Mouse (Mus musculus): ENCODE measurements around the gene Gorasp2.
A peak's percentile ranks its signal among the peaks of the same experiment; 100 is the strongest.

The Gorasp2 gene

DNA sequence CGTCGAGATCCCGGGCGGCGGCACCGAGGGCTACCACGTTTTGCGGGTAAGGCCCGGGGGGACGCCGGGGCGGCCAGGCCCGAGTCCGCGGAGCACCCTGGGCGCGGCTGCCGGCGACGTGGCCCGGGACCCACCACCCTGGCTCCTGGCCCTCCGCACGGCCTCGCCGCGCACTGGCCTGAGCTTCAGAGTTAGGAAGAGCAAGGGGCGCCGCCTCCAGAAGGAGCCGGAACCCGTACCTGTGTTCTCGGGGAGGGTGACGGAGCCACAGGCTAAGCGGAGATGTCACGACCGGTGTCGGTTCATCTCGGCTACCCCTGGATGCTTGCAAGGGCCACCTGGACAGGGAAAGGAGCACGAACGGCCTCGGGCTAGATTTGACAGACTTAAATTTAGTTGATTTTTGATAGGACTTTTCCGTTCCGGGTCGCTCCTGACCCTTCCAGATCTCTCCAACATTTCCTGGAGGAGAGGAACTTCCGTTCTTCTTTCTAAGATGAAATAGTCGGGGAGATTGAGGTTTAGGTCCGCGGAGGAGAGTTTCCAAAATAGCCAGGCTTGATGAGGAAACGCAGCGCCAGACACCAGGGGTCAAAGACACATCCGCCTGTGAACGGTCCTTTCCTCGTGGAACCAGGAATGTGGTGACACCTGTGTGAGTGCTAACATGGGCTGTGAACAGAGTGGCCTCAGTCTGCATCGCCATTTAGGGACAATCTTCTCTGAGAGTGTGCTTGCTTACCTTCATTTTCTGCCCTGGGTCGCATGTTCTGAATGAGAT lies 529 bp downstream of the Gorasp2 start, which contains the start of gene Gm26558:
Gene Gm26558 (minus strand): TSS at position 394 of the 781 bp plus-strand sequence.
- peak in 1 of 2 experiments; percentile 25 for DNase-seq (ENCODE audit: low spot score in 2 of 2)

DNA sequence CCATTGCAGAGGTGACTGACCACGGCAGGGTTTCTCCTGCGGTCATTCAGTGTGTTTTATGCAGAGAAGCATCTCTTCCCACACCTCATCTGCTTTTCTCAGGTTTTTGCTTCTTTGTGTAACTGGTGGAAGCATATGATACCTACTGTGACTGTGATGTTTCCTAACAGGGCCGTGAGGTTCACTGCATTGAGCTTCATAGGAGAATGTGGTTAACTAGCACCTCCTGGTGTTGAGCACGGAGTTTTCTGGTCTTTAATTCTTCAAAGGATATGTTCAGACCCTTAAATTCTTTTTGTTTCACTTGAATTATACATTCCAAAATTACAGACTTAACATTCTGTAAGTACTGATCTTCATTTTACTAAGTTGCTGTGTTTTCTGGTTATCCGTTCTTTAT lies 2.4 kb downstream of the Gorasp2 start:
- DNase-seq (ENCODE audit: low spot score in 2 of 2), result no peak

GRCm38 (mm10) chr2:70667016-70667415 lies 5.6 kb downstream of the Gorasp2 start:
- DNase-seq (ENCODE audit: low spot score in 2 of 2), result no peak

- DNase-seq (ENCODE audit: low spot score in 2 of 2), result no peak
Observed at GRCm38 (mm10) chr2:70669241-70669640, 7.9 kb downstream of the Gorasp2 start.

DNA sequence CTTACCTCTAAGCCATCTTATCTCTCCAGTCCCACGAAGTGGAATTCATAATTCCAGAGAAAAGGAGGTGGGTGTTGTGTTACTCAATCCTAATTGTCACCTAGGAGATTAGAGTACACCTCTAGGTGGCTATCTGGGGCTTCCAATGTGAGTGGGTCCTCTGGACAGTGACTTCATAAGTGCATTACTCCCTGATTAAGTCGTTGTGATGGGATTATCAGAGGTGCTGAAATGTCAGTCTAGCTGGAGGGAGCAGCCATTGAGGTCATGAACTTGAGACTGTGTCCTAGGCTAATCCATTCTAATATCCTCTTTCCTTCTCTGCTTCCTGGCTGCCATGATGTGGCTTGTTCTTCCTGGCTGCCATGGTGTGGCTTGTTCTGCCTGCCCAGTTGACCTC lies 8.5 kb downstream of the Gorasp2 start:
- DNase-seq (ENCODE audit: low spot score in 2 of 2), result no peak

- DNase-seq (ENCODE audit: low spot score in 2 of 2), result no peak
Observed at GRCm38 (mm10) chr2:70672476-70672875, 11.1 kb downstream of the Gorasp2 start.

DNA sequence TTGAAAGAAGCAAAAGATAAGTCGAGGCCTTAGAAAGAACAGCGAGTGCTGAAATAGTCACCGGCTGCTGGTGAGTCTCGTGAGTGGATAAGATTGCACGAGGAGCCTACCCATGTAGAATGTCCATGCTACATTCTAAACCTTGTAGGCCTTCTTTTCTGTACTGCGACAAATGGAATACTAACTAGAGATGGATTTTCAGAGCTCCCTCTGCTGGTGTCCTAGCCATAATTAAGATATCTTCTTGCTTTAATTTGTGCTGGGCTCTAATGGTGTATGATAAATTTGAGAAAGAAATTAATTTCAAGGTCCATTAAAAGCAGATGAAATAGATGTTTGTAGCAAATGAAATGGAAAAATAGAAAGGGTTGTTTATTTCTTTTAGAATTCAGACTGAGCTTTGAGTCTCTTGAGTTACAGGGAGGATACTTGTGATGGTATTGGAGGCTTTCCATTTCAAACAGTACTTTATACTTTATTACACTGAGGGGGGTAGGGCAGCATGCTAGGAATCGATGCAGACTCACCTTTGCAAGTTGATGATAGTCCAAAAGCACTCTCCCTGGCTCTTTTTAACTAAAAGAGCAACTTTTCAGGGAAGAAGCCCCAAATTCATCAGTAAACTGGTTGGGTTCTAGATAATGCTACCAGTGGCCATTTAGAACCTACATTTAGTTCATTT lies 12.2 kb downstream of the Gorasp2 start:
- DNase-seq (ENCODE audit: low spot score in 2 of 2), result no peak

- DNase-seq (ENCODE audit: low spot score in 2 of 2), result no peak
Observed at GRCm38 (mm10) chr2:70682324-70682723, 20.9 kb downstream of the Gorasp2 start.

GRCm38 (mm10) chr2:70688454-70689078 lies 27.2 kb downstream of the Gorasp2 start:
- no peak for DNase-seq (ENCODE audit: low spot score in 2 of 2)

- DNase-seq (ENCODE audit: low spot score in 2 of 2), result no peak
Observed at GRCm38 (mm10) chr2:70690195-70690594, 28.8 kb downstream of the Gorasp2 start.

GRCm38 (mm10) chr2:70695712-70696111 lies 34.3 kb downstream of the Gorasp2 start:
- no peak for DNase-seq (ENCODE audit: low spot score in 2 of 2)

DNA sequence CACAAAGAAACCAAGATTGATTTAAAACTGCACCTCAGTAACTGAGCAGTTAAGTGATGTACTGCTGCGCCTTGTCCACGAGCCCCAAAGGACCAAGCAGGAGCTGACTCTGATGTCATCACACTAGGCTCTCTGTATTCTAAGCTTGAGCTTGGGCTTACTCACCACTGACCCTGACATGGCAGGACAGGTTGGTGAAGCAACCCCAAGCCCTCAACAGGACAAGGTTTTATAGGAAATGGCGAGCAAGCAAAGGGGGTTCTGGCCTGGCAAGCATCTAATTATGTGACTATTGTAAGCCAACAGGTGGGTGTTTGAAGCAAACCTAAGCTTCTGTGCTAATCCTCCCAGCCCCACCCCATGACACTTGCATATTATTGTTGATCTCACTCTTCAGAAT lies 39.5 kb downstream of the Gorasp2 start:
- no peak for DNase-seq (ENCODE audit: low spot score in 2 of 2)

DNA sequence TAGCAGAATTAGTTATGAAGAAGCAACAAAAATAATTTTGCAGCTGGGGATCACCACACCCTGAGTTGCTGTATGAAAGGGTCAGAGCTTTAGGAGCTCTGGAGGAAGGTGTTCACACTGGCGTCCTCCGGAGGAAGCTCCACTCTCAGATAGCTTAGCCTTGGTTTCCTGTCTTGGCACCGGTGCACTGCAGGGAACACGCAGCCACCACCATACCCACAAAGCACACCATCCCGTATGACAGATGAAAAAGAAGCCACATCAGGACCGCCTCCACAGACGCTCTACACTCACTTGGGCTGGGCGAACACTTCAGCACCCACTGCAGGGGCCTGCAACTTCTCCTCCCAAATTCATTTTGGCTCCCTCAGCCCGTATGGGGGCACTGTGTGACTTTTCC lies 40.2 kb downstream of the Gorasp2 start:
- DNase-seq (ENCODE audit: low spot score in 2 of 2), result no peak

GRCm38 (mm10) chr2:70702403-70702802 lies 41.0 kb downstream of the Gorasp2 start:
- no peak for DNase-seq (ENCODE audit: low spot score in 2 of 2)

DNA sequence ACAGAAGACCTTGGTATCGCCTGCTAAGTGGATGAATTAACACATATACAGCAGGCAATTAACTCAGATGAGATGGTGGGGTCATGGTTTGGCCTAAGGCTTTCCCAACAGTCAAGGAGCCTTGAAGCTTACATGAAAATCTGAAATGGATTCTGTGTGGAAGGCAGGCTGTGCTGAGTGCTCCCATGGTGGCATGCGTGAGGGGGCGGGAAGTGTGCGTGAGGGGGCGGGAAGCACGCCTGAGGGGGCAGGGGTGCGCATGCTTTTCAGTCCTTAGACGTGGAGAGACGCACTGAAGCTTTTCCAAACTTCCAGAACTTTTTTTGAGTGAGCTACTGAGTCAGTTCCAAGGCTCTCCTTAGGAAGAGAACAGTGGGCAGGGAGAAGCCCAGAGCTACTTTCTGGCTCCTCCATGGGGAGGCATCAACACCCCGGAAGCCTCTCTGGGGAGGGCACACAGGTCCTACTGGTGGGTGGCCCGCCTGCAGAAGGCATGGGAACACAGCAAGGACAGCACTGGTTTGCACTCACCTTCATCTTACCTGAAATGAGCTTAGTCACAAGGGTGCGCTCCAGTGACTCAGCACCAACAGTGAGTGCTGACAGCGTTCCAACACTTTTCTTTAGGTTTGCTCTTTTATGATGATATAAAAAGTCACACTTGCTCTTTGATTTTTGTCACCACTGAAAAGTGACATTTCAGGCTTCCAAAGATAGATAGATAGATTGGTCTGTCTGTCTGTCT lies 47.8 kb downstream of the Gorasp2 start:
- DNase-seq (ENCODE audit: low spot score in 2 of 2), result no peak

DNA sequence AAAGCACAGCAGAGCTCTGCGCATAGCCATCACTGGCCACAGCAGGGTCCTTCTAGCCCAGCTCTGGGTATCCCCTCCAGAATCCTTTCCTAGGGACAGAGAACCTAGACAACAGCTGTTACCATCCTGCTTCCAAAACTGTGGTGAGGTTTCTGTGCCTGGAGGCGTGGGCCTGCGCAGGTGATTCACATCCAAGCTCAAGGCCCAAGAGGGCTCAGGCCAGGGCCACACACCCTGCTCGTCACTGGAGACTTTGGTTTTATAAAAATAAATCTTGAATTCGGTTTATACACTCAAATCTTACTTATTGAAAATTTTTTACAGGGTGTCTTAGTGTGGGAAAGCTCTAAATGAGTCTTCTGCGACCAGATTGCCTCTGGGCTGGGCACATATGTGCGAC lies 48.9 kb downstream of the Gorasp2 start:
- DNase-seq (ENCODE audit: low spot score in 2 of 2), result no peak

DNA sequence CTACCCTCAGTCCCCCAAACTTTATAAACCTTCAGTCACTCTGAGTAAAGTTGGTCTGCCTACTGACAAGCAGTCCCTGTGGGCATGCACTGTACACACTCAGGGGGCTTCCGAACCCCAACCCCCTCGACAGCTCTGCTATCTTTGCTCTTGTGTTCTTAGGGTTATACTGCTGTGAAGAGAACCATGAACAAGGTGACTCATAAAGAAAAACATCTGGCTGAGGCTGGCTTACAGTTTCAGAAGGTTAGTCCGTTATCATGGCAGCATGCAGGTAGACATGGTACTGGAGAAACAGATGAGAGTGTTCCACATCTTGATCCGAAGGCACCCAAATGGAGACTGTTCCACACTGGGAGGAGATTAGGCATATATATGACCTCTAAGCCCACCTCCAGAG lies 49.5 kb downstream of the Gorasp2 start:
- DNase-seq (ENCODE audit: low spot score in 2 of 2), result no peak

DNA sequence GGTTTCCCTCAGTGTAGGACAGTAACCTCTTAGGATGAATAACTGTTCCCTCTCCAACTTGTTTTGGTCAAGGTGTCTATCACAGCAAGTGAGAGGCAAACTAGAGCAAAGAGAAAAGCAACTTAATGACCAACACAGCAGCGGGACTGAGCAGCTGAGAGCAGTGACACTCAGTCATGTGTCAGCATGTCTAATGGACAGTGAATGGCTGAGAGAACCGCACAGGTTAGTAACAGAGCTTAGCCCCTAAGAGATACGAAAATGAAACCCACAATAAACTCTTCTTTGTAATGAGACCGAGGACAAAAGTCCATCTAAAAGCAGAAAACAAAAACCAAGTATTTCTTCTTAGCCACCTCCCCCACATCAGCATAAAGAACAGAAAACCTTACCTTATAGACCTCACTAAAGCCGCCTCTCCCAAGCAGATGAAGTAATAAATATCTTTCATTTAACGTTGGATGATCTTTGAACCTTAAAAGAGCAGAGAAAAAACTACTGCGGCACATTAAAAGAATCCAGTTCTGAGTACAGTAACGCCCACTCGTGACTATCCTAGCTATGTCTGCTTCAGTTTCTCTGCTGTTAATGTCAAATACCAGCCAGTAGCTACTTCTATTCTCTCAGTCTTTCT lies 62.4 kb downstream of the Gorasp2 start:
- DNase-seq (ENCODE audit: low spot score in 2 of 2), result no peak

GRCm38 (mm10) chr2:70727089-70727488 lies 65.7 kb downstream of the Gorasp2 start:
- DNase-seq (ENCODE audit: low spot score in 2 of 2), result no peak

DNA sequence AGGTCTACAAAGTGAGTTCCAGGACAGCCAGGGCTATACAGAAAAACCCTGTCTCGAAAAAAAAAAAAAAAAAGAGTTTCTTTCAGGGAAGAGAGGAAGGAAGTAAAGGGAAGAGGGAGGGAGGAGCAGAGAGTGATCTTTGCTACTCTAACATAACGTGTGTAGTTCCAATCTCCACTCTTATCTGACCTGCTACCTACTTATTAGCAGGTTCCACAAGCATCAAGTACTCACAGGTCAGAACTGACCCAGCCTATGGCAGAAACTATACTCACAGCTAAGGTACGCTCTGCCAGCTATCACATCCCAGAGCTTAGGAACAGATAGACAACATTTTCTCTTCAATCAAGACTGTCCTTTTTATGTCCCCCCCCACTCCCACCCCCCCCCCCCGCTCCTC lies 74.2 kb downstream of the Gorasp2 start:
- DNase-seq (ENCODE audit: low spot score in 2 of 2), result no peak

GRCm38 (mm10) chr2:70736008-70736407 lies 74.6 kb downstream of the Gorasp2 start:
- DNase-seq (ENCODE audit: low spot score in 2 of 2), result no peak

GRCm38 (mm10) chr2:70741901-70742300 lies 80.5 kb downstream of the Gorasp2 start:
- no peak for DNase-seq (ENCODE audit: low spot score in 2 of 2)

Data from frontal cortex, postnatal 14 days (tissue).